Mouse (Mus musculus): ENCODE data around the gene Fam184a. TPM values are rescaled to one million over a fixed set of nuclear protein-coding genes. Genes with fewer than 3 reads are reported as not detected.
"Not testable (repeated sequence)": the region's sequence is repeated elsewhere in the genome, so short reads cannot be mapped to it uniquely, and the experiment has no call there.

The Fam184a gene
- polyA plus RNA-seq, 1 experiment from 2014 or later: 12.0 TPM

DNA sequence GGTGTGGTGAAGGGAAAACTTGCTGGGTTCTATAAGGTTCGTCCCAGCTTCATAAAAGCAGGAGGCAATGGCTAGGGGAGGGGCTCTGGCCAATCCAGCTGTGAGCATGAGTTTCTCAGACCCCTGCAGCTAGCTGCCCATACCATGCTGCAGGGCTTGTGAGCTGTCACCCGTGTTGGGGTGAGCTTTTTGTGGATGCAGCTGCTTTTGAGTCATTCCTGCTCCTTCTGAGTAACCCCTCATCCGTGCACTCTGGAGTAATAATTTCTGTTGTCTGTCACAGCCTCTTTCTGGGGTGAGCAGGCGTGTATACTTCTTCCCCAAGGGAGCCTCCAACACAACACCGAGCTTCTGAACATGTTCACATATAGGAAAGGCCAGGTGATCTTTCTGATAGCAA is 63.0 kb downstream of the Fam184a start:
- H3K36me3 ChIP-seq: no peaks in the 10 kb centered on the region
- no peaks in the 10 kb centered on the region for H3K9me3 ChIP-seq
- no peak overlapping the region for H3K4me2 ChIP-seq
- no peaks in the 10 kb centered on the region for H3K27me3 ChIP-seq
- H3K27ac ChIP-seq (replicated peaks): no peak overlapping the region
- no peak overlapping the region for H3K9ac ChIP-seq
- no peak for ATAC-seq (ENCODE audit: low FRiP score, low read depth)
- H3K4me1 ChIP-seq (replicated peaks): no peaks in the 10 kb centered on the region
- WGBS: 64% methylated on average over 5 of the region's 5 CpGs
- no peak overlapping the region for H3K4me3 ChIP-seq

DNA sequence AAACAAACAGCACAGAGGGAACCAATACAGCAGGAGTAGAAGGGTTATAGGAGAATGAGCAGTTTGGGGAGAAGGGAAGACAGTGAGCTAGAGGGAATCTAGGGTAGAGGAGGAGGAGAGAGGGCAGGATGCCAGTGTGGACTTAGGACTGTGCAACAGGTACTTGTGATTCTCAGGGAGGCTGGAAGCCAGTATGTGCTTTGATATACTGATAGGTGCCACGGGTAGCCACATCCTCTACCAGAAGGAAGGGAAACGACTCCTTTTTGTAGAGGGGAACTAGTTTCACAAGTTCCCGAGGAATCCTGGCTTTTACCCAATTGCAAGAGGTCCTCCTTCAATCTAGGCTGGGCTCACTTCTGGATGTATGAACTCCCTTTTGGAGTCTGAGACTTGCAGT is 65.1 kb downstream of the Fam184a start:
- no peaks in the 10 kb centered on the region for H3K36me3 ChIP-seq
- no peak for ATAC-seq (ENCODE audit: low FRiP score, low read depth)
- no peak overlapping the region for H3K27ac ChIP-seq (replicated peaks)
- no peak overlapping the region for H3K4me3 ChIP-seq
- no peak overlapping the region for H3K4me2 ChIP-seq
- no peaks in the 10 kb centered on the region for H3K27me3 ChIP-seq
- WGBS: 84% methylated on average over 3 of the region's 3 CpGs
- no peaks in the 10 kb centered on the region for H3K9me3 ChIP-seq
- no peaks in the 10 kb centered on the region for H3K4me1 ChIP-seq (replicated peaks)
- no peak overlapping the region for H3K9ac ChIP-seq

DNA sequence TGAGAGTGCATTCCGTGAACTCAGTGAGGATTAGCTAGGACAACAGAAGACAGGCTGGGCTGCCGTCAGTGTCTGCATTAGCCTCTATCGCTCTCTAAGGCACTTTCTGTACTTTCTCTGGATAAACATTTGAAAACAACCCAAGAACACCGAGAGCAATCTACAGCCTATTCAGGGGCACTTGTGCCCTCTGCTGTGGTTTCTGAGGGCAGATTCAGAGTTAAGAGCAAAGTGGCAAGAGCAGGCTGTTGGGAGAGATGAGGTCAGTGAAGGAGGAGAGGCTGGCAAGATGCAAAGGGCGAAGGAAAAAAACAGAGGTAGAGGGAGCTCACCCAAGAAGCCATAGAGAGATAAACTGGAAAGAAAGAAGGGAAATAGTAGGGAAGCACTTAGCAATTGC is 67.7 kb downstream of the Fam184a start:
- H3K4me2 ChIP-seq: no peak overlapping the region
- no peaks in the 10 kb centered on the region for H3K27me3 ChIP-seq
- H3K9ac ChIP-seq: no peak overlapping the region
- no peaks in the 10 kb centered on the region for H3K4me1 ChIP-seq (replicated peaks)
- ATAC-seq (ENCODE audit: low FRiP score, low read depth): no peak
- WGBS: 82% methylated on average over 5 of the region's 5 CpGs
- H3K4me3 ChIP-seq: no peak overlapping the region
- no peaks in the 10 kb centered on the region for H3K9me3 ChIP-seq
- no peak overlapping the region for H3K27ac ChIP-seq (replicated peaks)
- H3K36me3 ChIP-seq: no peaks in the 10 kb centered on the region

DNA sequence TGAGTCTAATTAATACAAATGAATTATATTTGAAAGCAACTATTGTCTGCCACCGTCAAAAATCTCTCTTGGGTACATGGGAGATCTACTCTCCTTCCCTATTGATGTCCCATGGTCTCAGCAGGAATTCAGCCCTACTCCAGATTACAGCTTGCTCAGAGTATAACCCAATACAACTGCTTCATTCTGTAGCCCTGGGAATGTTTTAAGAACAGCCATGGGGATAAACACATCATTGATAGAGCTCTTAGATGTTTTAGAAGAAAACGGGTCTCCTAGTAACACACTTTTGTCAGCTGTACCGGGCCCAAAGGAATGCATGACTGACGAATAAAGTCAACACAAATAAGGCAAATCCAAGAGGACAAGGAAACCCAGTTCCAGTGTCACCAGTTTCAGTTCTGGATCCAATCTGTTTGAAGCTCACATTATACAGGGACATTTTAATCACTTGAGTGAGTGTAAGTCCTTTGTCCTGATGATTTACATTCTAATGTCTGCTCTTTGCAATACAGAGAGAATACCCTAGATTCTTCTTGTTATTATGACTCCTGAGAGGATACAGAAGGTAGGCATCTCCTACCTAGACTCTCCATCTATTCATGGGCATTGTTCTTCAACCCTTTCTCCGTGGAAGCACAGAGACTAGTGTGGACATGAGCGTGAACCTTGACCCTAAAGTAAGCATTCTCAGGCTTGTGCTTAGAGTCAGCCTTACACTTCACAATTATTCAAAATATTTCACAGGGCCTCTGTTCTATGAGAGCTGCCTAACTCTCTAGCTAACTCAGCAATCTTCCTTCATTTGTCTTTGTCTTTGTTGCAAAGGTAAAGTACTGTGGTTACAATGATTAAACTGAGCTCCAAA is 71.0 kb downstream of the Fam184a start:
- no peak overlapping the region for H3K27ac ChIP-seq (replicated peaks)
- H3K4me3 ChIP-seq: no peak overlapping the region
- peaks cover 2% of the 10 kb centered on the region; the same call in 1 of the 2 replicates for H3K36me3 ChIP-seq
- H3K4me2 ChIP-seq: no peak overlapping the region
- no peaks in the 10 kb centered on the region for H3K4me1 ChIP-seq (replicated peaks)
- no peaks in the 10 kb centered on the region for H3K9me3 ChIP-seq
- 49% methylated on average over 6 of the region's 6 CpGs for WGBS
- peak; percentile 65; the same call in 1 of the 2 replicates for ATAC-seq (ENCODE audit: low FRiP score, low read depth)
- no peak overlapping the region for H3K9ac ChIP-seq
- no peaks in the 10 kb centered on the region for H3K27me3 ChIP-seq

DNA sequence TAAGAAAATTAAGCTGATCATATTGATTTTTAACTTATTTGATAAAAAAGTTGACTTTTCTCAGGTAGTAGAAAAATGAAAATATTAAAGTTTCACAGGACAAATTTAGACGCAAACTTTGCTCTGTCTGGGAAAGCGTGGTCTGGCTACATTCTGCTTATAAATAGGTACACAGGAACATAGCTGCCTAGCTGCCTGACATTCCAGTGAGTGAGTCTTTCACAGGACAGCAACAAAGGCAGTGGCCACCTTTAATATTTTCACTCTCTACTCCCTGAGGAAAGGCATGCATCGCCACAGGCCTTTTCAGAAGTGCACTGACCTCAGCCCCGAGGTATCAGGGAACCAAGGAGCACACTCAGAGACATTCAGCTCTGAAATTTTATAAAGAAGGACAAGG is 89.1 kb downstream of the Fam184a start:
- Histone ChIP-seq H3K27ac (replicated peaks) (no peak overlapping the region), H3K9ac (no peak overlapping the region), H3K9me3 (no peaks in the 10 kb centered on the region), H3K27me3 (no peaks in the 10 kb centered on the region), H3K36me3 (no peaks in the 10 kb centered on the region), H3K4me3 (no peak overlapping the region), H3K4me2 (no peak overlapping the region), H3K4me1 (replicated peaks) (no peaks in the 10 kb centered on the region)
- no peak for ATAC-seq (ENCODE audit: low FRiP score, low read depth)
- 82% methylated on average over 4 of the region's 4 CpGs for WGBS

DNA sequence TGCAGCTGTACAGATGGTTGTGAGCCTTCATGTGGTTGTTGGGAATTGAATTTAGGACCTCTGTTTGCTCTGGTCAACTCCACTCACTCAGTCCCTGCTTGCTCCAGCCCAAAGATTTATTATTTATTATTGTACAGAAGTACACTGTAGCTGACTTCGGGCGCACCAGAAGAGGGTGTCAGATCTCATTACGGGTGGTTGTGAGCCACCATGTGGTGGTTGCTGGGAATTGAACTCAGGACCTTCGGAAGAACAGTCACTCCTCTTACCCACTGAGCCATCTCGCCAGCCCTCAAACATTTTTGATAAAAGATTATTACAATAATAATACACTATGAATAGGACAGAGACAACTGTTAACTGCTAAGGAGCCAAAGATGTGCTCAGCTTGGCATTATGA is 96.7 kb downstream of the Fam184a start:
- WGBS: 87% methylated on average over 5 of the region's 5 CpGs
- not testable (repeated sequence) for ATAC-seq (ENCODE audit: low FRiP score, low read depth); H3K4me1 ChIP-seq (replicated peaks); H3K9ac ChIP-seq; H3K36me3 ChIP-seq; H3K4me2 ChIP-seq; H3K9me3 ChIP-seq; H3K27me3 ChIP-seq; H3K4me3 ChIP-seq; H3K27ac ChIP-seq (replicated peaks)

DNA sequence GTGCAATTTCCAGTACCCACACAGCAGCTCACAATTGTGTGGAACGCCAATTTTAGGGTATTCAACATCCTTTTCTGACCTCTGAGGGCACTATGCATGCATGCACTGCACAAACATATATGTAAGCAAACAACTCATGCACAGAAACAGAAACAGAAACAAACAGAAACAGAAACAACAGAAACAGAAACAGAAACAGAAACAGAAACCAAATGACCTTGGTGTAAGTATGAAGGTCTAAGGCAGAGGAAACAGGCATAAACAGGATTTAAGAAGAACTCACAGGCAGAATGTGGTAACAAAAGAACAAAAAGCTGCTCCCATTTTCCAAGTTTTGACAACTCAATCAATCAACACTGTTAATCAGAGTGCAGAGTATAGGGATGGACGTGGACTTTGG is 100.2 kb downstream of the Fam184a start:
- no peak for ATAC-seq (ENCODE audit: low FRiP score, low read depth)
- Histone ChIP-seq H3K4me2 (no peak overlapping the region), H3K4me1 (replicated peaks) (no peaks in the 10 kb centered on the region), H3K27ac (replicated peaks) (no peak overlapping the region), H3K4me3 (no peak overlapping the region), H3K9me3 (no peaks in the 10 kb centered on the region), H3K27me3 (no peaks in the 10 kb centered on the region), H3K9ac (no peak overlapping the region), H3K36me3 (peaks cover 3% of the 10 kb centered on the region; the same call in 1 of the 2 replicates)
- WGBS: 79% methylated on average over 2 of the region's 2 CpGs

DNA sequence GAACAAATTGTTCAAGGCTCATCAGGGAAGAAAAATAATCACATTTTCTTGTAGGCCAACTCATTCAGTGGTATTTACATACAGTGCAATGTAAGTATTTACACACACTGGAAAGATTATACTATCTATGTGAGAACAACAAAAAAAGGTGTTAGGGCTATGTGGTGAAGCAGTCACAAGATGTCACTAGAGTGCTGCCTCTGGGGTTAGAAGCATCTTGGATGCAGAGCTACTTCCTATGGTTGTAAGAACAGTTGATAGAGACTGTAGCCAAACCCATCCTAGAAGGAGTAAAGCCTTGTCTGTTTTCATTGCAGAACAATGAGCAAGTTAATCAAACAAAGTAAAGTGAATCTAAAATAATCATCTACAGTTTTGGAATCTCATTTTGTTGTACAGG is 109.4 kb downstream of the Fam184a start:
- H3K9ac ChIP-seq: no peak overlapping the region
- no peak overlapping the region for H3K27ac ChIP-seq (replicated peaks)
- H3K27me3 ChIP-seq: no peaks in the 10 kb centered on the region
- H3K36me3 ChIP-seq: no peaks in the 10 kb centered on the region
- peak; percentile 80; the same call in 1 of the 2 replicates for ATAC-seq (ENCODE audit: low FRiP score, low read depth)
- H3K4me1 ChIP-seq (replicated peaks): no peaks in the 10 kb centered on the region
- H3K4me2 ChIP-seq: no peak overlapping the region
- H3K4me3 ChIP-seq: no peak overlapping the region
- H3K9me3 ChIP-seq: no peaks in the 10 kb centered on the region

DNA sequence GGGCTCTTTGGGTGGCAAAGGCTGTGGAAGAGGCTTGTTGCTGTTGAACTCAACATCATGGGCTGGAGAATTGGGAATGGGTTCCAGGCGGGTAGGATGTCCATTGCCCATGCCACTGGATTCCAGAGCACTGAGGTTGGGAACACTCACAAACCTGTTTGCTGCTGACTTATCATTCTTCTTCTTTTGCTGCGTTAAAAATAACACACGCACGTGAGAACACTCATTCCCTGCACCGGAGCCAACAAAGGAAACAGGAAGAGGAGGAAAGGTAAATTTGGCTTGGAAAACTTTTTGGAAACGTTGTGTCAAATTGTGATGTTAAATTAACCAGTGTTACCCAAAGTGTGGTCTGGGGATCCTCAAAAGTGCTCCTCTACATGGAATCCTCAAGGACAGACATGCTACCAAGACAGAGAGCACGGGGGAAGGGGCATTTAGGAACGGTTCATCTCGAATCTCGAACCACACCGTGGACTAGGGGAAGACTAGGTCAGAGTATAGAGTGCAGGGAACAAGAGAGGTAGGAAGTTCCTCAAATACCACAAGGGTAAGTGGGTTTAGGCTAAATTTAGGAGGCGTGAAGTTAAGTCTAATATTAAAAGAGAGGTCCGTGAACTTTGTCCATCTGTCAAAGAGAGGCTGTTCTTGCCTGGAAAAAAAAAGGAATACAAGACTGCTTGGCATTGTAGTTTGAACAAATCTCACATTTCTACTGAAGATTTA is 115.5 kb downstream of the Fam184a start:
- H3K9ac ChIP-seq: no peak overlapping the region
- 92% methylated on average over 13 of the region's 13 CpGs for WGBS
- H3K27me3 ChIP-seq: no peaks in the 10 kb centered on the region
- no peak for ATAC-seq (ENCODE audit: low FRiP score, low read depth)
- H3K36me3 ChIP-seq: no peaks in the 10 kb centered on the region
- no peak overlapping the region for H3K4me3 ChIP-seq
- H3K4me2 ChIP-seq: no peak overlapping the region
- H3K27ac ChIP-seq (replicated peaks): no peak overlapping the region
- no peaks in the 10 kb centered on the region for H3K4me1 ChIP-seq (replicated peaks)
- no peaks in the 10 kb centered on the region for H3K9me3 ChIP-seq

DNA sequence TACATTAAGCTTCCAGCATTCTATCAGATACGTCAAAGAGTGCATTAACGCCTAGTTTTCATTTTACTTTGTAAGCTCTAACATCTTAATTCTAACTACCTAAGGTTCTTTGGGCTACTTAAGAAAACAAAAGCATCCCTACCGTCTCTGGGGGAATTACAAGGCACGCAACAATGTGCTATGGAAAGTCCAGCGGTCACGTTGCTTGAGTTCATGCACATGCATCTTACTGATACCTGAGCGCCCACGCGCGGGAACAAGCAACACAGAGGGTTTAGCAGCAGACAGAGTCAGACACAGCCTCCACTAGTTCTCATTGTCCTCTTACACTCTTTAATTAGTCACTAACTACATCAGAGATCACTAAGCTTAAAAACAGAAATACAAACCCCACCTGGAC is 116.8 kb downstream of the Fam184a start:
- WGBS: 86% methylated on average over 10 of the region's 10 CpGs

DNA sequence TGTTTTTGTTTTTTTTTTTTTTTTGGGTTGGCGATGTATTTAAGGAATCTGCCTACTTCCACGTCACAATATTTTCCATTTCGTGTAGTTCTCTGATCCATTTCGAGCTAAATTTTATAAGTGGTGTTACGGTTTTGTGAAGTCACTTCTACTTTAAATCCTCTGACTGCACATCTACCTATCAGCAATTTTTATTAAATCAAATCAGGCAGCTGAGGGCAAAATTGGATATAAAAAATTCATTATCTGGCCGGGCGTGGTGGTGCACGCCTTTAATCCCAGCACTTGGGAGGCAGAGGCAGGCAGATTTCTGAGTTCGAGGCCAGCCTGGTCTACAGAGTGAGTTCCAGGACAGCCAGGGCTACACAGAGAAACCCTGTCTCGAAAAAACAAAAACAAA is 120.6 kb downstream of the Fam184a start, which contains the start of gene Mcm9:
Gene Mcm9 (minus strand): TSS at position 101 of the 400 bp plus-strand sequence.
- Histone ChIP-seq H3K9ac (peak within 1 kb of the TSS; percentile 58), H3K4me3 (peak within 1 kb of the TSS; percentile 86), H3K27ac (replicated peaks) (peak within 1 kb of the TSS; percentile 88), H3K4me2 (peak within 1 kb of the TSS; percentile 56)
- not testable (repeated sequence) for ATAC-seq (ENCODE audit: low FRiP score, low read depth); H3K4me1 ChIP-seq (replicated peaks); H3K36me3 ChIP-seq; H3K27me3 ChIP-seq; H3K9me3 ChIP-seq
- 57% methylated on average over 10 of the region's 10 CpGs for WGBS

More for the DNA sequence above, 116.8 kb downstream of the Fam184a start:
- Histone ChIP-seq H3K27me3 (no peaks in the 10 kb centered on the region), H3K9me3 (no peaks in the 10 kb centered on the region), H3K27ac (replicated peaks) (no peak overlapping the region), H3K4me3 (no peak overlapping the region), H3K4me1 (replicated peaks) (no peaks in the 10 kb centered on the region), H3K4me2 (no peak overlapping the region), H3K9ac (no peak overlapping the region), H3K36me3 (no peaks in the 10 kb centered on the region)
- no peak for ATAC-seq (ENCODE audit: low FRiP score, low read depth)

DNA sequence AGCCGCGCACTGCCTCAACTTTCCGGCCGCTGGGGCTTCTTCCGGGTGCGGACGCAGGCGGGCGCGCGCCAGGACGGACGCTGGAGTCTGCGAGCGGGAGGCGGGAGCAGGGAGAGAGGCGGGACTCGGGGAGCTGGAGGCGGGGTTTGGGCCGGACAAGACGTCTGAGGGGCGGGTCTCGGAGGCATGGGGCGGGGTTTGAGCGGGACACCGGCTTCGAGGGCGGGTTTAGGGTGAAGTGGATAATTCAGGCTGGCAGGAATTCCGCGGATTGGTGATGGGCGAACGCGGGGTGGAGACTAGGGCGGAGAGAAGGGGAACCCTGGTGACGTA is 121.0 kb downstream of the Fam184a start:
- H3K9ac ChIP-seq: peak overlapping the region; percentile 58
- no peaks in the 10 kb centered on the region for H3K36me3 ChIP-seq
- ATAC-seq (ENCODE audit: low FRiP score, low read depth): peak; percentile 97
- H3K27me3 ChIP-seq: no peaks in the 10 kb centered on the region
- no peaks in the 10 kb centered on the region for H3K9me3 ChIP-seq
- H3K4me1 ChIP-seq (replicated peaks): 0 out of 2 replicates have a peak, but pooled peaks cover 7% of the 10 kb centered on the region
- peak overlapping the region; percentile 86 for H3K4me3 ChIP-seq
- peak overlapping the region; percentile 56 for H3K4me2 ChIP-seq
- peak overlapping the region; percentile 88 for H3K27ac ChIP-seq (replicated peaks)
- under 1% methylated on average over 35 of the region's 35 CpGs for WGBS
